Mouse (Mus musculus): ENCODE measurements at regions not wholly inside any gene's neighbourhood (a gene's known extent, or its start where the extent isn't known, plus 50 kb on each side); places are given as distances from the start of the nearest gene placed in this dataset.

GRCm38 (mm10) chr17:47127571-47127970 is 117.2 kb upstream of the Ubr2 start:
- no peak for TF ChIP-seq CTCF (IDR thresholded peaks at IDR 0.05; ENCODE audit: low read depth, low read length)
- TF ChIP-seq GATA1 (IDR thresholded peaks at IDR 0.05; ENCODE audit: borderline replicate concordance, low read length), result no peak
- TF ChIP-seq TAL1 (conservative IDR thresholded peaks at IDR 0.05; ENCODE audit: low read depth, low read length), result no peak
